25 mouse cellular contexts compared by ENCODE assay signal in genomic region chr2:104878794-104879193, GRCm38 (mm10). TPM values are rescaled to one million over a fixed set of nuclear protein-coding genes. Genes with fewer than 3 reads are reported as not detected.
A peak's percentile ranks its signal among the peaks of the same experiment; 100 is the strongest.
DNase-seq lines count a peak whose midpoint lies in the region; ATAC-seq and TF ChIP-seq lines count a peak whose summit lies in the region.
"Had no signal": no experiment of that assay in that cellular context is flagged by ENCODE, and none has a peak within 500 bp of the region (broad histone marks: within the 10 kb centered on the region; RNA-seq: fewer than 3 reads in every experiment).

No protein-coding gene starts in this region.

- no peak overlapping the region for H3K4me2 ChIP-seq in myocyte (ENCODE audit: low read depth)
- no peak overlapping the region for H3K4me2 ChIP-seq in forebrain, embryonic 13.5 days

- H3K27me3 ChIP-seq in C2C12 (ENCODE audit: control insufficient read depth, insufficient read depth, insufficient read length) (no peaks in the 10 kb centered on the region), myocyte (ENCODE audit: control insufficient read depth, insufficient read depth, insufficient read length) (no peaks in the 10 kb centered on the region)
- no peaks in the 10 kb centered on the region for H3K27me3 ChIP-seq in forebrain, embryonic 13.5 days
- H3K27me3 ChIP-seq: CH12.LX had no signal

- ATAC-seq in forebrain, embryonic 13.5 days = no peak
- ATAC-seq: activated CD4-positive, CD25-positive, alpha-beta regulatory T cell, adult 4 months; CD4-positive, CD25-positive, alpha-beta regulatory T cell, adult 4 months; Patski had no signal

- H3K4me1 ChIP-seq in forebrain, embryonic 13.5 days = no peaks in the 10 kb centered on the region

- H3ac ChIP-seq in C2C12 (ENCODE audit: control insufficient read depth, insufficient read length, low read depth) (no peak overlapping the region), myocyte (ENCODE audit: control insufficient read depth, insufficient read length) (no peak overlapping the region)

- H3K9ac ChIP-seq in forebrain, embryonic 13.5 days = no peak overlapping the region

- DNase-seq in R1 (ENCODE audit: low read depth, low spot score) = peak; percentile 29
- DNase-seq in ZHBTc4 (ENCODE audit: low read depth, low spot score) = peak; percentile 13
- no peak for DNase-seq in embryo, embryonic 10 days (ENCODE audit: low spot score)
- no peak for DNase-seq in yolk sac, embryonic 10.5 days (ENCODE audit: low spot score)
- DNase-seq in spleen, adult 18-20 months = no peak
- DNase-seq: adrenal gland, adult 2 months; adrenal gland, adult 8-10 months; adrenal gland, postnatal 10 days; adrenal gland, postnatal 14 days; adrenal gland, postnatal 25 days; adrenal gland, postnatal 36 days; B cell, adult 2 months; cerebellum, adult 11 months; cerebellum, adult 11-12 months; cerebellum, adult 18-20 months; cerebellum, adult 2 months; cerebellum, adult 8-10 months had no signal

- no peak overlapping the region for H3K27ac ChIP-seq in forebrain, embryonic 13.5 days

- WGBS in forebrain, embryonic 13.5 days = 83% methylated on average over 8 of the region's 8 CpGs

- no peak for TF ChIP-seq POLR2A in myocyte (IDR thresholded peaks at IDR 0.05; ENCODE audit: insufficient read length, low read depth)

- TF ChIP-seq CTCF in C2C12 (IDR thresholded peaks at IDR 0.05; ENCODE audit: control insufficient read depth, insufficient read depth, insufficient read length) = no peak

- no peaks in the 10 kb centered on the region for H3K9me3 ChIP-seq in forebrain, embryonic 13.5 days (replicated peaks)
- H3K9me3 ChIP-seq: G1E had no signal

- H3K4me3 ChIP-seq in C2C12 (ENCODE audit: insufficient read depth, poor library complexity, severe bottlenecking) (no peak overlapping the region), myocyte (no peak overlapping the region)
- no peak overlapping the region for H3K4me3 ChIP-seq in forebrain, embryonic 13.5 days

- H3K36me3 ChIP-seq in C2C12 (ENCODE audit: control insufficient read depth, insufficient read depth) (no peaks in the 10 kb centered on the region), myocyte (ENCODE audit: control insufficient read depth, insufficient read depth) (no peaks in the 10 kb centered on the region)
- H3K36me3 ChIP-seq in forebrain, embryonic 13.5 days (ENCODE audit: poor library complexity, severe bottlenecking) = no peaks in the 10 kb centered on the region
- H3K36me3 ChIP-seq: G1E had no signal

- no peaks in the 10 kb centered on the region for H3K79me3 ChIP-seq in C2C12 (ENCODE audit: low read depth)

- H3K79me2 ChIP-seq in C2C12 (ENCODE audit: control insufficient read depth, insufficient read depth) (no peaks in the 10 kb centered on the region), myocyte (ENCODE audit: control insufficient read depth, insufficient read depth) (no peaks in the 10 kb centered on the region)

TF ChIP-seq in C2C12, 6 proteins besides CTCF, POLR2A, EP300 and RAD21:
- TF ChIP-seq MYOD1 (IDR thresholded peaks at IDR 0.05; ENCODE audit: control insufficient read depth, insufficient read length, low read depth) (peak; percentile 94), MAX (IDR thresholded peaks at IDR 0.05) (no peak)
TF ChIP-seq in C2C12: peak in this region for 1.

TF ChIP-seq in myocyte, 11 proteins besides CTCF, POLR2A, EP300 and RAD21:
- TF ChIP-seq POLR2AphosphoS2 (IDR thresholded peaks at IDR 0.05; ENCODE audit: insufficient read length, low read depth) (no peak), MYOD1 (IDR thresholded peaks at IDR 0.05; ENCODE audit: control insufficient read depth in 1 of 3, insufficient read length in 2 of 3, low read depth in 2 of 3) (peak in 2 of 3 experiments; percentile 62 to 69), SRF (IDR thresholded peaks at IDR 0.05; ENCODE audit: control insufficient read depth, insufficient read length, low read depth) (no peak), E2F4 (IDR thresholded peaks at IDR 0.05; ENCODE audit: insufficient read depth) (no peak), REST (IDR thresholded peaks at IDR 0.05; ENCODE audit: insufficient read depth, insufficient read length) (no peak), TCF12 (IDR thresholded peaks at IDR 0.05; ENCODE audit: insufficient read depth, poor library complexity, severe bottlenecking) (peak; percentile 10)
TF ChIP-seq in myocyte: peak in this region for 2.

RNA-seq across cellular contexts. Expression of gene Ccdc73, which starts 11.2 kb away (rescaled TPM):
- polyA plus RNA-seq in C2C12 (2012; fragmentation: generic; extraction: Trizol) = 0.21 TPM
- polyA plus RNA-seq in myocyte (2012; fragmentation: generic; extraction: Trizol) = 0.18 TPM
- polyA plus RNA-seq in forebrain, embryonic 13.5 days (2015; fragmentation: Nextera tagmentation; extraction: Ambion mirVana) = 9.3 and 10.0 TPM in 2 replicates

RNA-seq across cellular contexts. Expression of gene Prrg4, which starts 29.1 kb away (rescaled TPM):
- polyA plus RNA-seq in C2C12 (2012; fragmentation: generic; extraction: Trizol) (4.6 TPM), myocyte (2012; fragmentation: generic; extraction: Trizol) (0.48 TPM)
- 0.45 and 0.52 TPM in 2 replicates for polyA plus RNA-seq in forebrain, embryonic 13.5 days (2015; fragmentation: Nextera tagmentation; extraction: Ambion mirVana)
- polyA plus RNA-seq: G1E had no signal

Comparison
In these comparisons a context has a peak if more than half of its experiments do, and no peak if none do; other contexts are left out.
1. DNase-seq: peak in R1 (single experiment) and ZHBTc4 (single experiment); none in embryo, embryonic 10 days (single experiment), yolk sac, embryonic 10.5 days (single experiment) and spleen, adult 18-20 months (0 of 2).